Mouse (Mus musculus): Measurements from ENCODE around the gene Slc6a12. TPM values are rescaled to one million over a fixed set of nuclear protein-coding genes. Genes with fewer than 3 reads are reported as not detected.
"Not testable (repeated sequence)": the region's sequence is repeated elsewhere in the genome, so short reads cannot be mapped to it uniquely, and the experiment has no call there.

The Slc6a12 gene
- polyA plus RNA-seq, 1 experiment from 2014 or later = 0.44 TPM

DNA sequence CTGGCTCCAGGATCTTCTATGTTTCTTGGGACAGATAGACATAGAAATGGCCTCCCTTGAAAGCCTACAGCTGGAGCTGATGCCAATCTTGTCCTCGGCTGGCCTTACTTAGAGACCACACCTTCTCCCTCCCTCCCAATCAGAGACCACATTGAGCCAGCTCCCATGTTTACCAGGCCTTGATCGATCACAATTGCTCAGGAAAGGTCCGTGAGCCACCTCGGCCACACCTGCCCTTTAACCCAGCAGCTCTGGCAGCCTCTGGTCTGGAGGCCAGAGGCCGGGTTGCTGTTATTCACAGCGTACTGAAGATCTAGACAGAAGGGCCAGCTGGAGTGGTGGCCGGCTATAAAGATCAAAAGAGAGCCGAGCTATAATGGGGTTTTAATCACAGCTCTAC lies 3.6 kb downstream of the Slc6a12 start:
- Histone ChIP-seq H3K4me1 (peaks cover 35% of the 10 kb centered on the region), H3K4me3 (replicated peaks) (no peak overlapping the region), H3K4me2 (no peak overlapping the region), H3K9me3 (replicated peaks) (no peaks in the 10 kb centered on the region), H3K9ac (no peak overlapping the region), H3K27me3 (peaks cover 4% of the 10 kb centered on the region; the same call in 1 of the 2 replicates), H3K27ac (no peak overlapping the region), H3K36me3 (no peaks in the 10 kb centered on the region)
- no peak for ATAC-seq (replicated peaks; ENCODE audit: low FRiP score)
- 17% methylated on average over 8 of the region's 8 CpGs for WGBS

GRCm38 (mm10) chr6:121352276-121352675 lies 9.4 kb downstream of the Slc6a12 start:
- ATAC-seq (replicated peaks; ENCODE audit: low FRiP score) = no peak
- no peaks in the 10 kb centered on the region for H3K27me3 ChIP-seq
- 32% methylated on average over 2 of the region's 2 CpGs for WGBS

GRCm38 (mm10) chr6:121356041-121356440 lies 13.2 kb downstream of the Slc6a12 start:
- Histone ChIP-seq H3K4me3 (replicated peaks) (no peak overlapping the region), H3K27me3 (no peaks in the 10 kb centered on the region), H3K9me3 (replicated peaks) (no peaks in the 10 kb centered on the region), H3K36me3 (no peaks in the 10 kb centered on the region), H3K4me2 (no peak overlapping the region), H3K27ac (no peak overlapping the region), H3K9ac (no peak overlapping the region), H3K4me1 (no peaks in the 10 kb centered on the region)
- WGBS = 75% methylated on average over 1 of the region's 1 CpGs
- ATAC-seq (replicated peaks; ENCODE audit: low FRiP score) = no peak

More at GRCm38 (mm10) chr6:121352276-121352675, 9.4 kb downstream of the Slc6a12 start:
- no peaks in the 10 kb centered on the region for H3K9me3 ChIP-seq (replicated peaks)
- no peaks in the 10 kb centered on the region for H3K36me3 ChIP-seq
- no peak overlapping the region for H3K4me3 ChIP-seq (replicated peaks)
- no peaks in the 10 kb centered on the region for H3K4me1 ChIP-seq
- no peak overlapping the region for H3K9ac ChIP-seq
- H3K4me2 ChIP-seq = no peak overlapping the region
- no peak overlapping the region for H3K27ac ChIP-seq

DNA sequence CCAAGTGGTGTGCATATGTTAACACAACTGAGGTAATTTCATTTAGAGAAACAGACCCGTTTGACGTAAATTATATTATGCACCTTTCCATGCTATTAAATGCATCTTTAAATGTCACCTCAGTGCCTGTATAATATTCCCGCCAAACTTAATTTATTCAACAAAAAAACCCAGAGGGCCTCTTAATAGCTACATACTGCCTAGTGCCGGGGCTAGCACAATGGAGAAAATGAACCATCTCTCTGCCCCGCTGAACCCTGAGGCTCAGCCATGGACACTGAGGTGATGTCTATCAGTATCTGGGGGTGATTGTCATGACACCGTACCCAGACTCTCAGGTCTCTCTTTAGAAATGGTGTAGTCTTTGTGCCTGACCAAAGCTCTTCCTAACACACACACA lies 14.4 kb downstream of the Slc6a12 start:
- no peak overlapping the region for H3K27ac ChIP-seq
- H3K4me1 ChIP-seq = no peaks in the 10 kb centered on the region
- H3K27me3 ChIP-seq = no peaks in the 10 kb centered on the region
- H3K9me3 ChIP-seq (replicated peaks) = no peaks in the 10 kb centered on the region
- H3K36me3 ChIP-seq = no peaks in the 10 kb centered on the region
- no peak overlapping the region for H3K4me3 ChIP-seq (replicated peaks)
- WGBS = 88% methylated on average over 6 of the region's 6 CpGs
- no peak overlapping the region for H3K4me2 ChIP-seq
- no peak overlapping the region for H3K9ac ChIP-seq
- no peak for ATAC-seq (replicated peaks; ENCODE audit: low FRiP score)

DNA sequence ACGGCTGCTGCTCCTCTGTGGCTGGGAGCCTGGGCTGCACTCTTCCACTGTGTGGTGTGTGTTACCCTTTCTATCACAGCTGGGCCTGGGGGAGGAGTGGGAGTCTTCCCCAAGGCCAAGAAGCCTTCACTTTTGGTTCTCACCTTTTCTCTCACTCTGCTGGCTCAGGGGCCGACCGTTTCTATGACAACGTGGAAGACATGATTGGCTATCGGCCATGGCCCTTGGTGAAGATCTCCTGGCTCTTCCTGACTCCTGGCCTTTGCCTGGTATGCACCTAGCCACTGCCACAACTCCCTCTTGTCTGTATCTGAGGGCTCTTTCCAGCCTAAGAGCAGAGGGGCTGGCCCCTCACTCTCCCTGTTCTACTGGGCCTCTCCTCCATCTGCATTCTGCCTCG lies 20.2 kb downstream of the Slc6a12 start:
- 57% methylated on average over 6 of the region's 6 CpGs for WGBS
- Histone ChIP-seq H3K36me3 (no peaks in the 10 kb centered on the region), H3K27ac (no peak overlapping the region), H3K27me3 (no peaks in the 10 kb centered on the region), H3K9me3 (replicated peaks) (no peaks in the 10 kb centered on the region), H3K4me1 (no peaks in the 10 kb centered on the region), H3K9ac (no peak overlapping the region), H3K4me2 (no peak overlapping the region), H3K4me3 (replicated peaks) (no peak overlapping the region)
- ATAC-seq (replicated peaks; ENCODE audit: low FRiP score) = peak; percentile 44; the same call in 1 of the 2 replicates

DNA sequence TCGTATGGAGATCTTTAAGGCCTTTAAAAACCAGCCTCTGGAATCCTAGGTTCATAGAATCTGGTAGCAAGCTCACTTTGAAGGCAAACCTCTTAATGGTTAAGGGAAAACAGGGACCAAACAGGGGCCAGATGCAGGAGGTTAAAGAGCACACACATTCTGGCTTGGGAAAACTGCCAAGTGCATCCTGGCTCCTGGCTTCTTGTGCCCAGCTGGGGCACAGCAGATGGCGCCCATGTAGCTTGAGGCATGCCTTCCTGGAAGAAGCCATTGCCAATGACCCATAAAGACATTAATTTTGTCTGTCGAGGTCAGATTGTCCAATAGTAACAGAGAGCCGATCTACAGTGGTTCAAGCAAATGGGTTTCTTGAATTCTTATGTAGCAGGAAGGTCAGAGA lies 21.1 kb downstream of the Slc6a12 start:
- Histone ChIP-seq H3K27me3 (no peaks in the 10 kb centered on the region), H3K9me3 (replicated peaks) (no peaks in the 10 kb centered on the region), H3K4me1 (no peaks in the 10 kb centered on the region), H3K4me2 (no peak overlapping the region), H3K36me3 (no peaks in the 10 kb centered on the region), H3K4me3 (replicated peaks) (no peak overlapping the region), H3K9ac (no peak overlapping the region), H3K27ac (no peak overlapping the region)
- no peak for ATAC-seq (replicated peaks; ENCODE audit: low FRiP score)
- WGBS = 60% methylated on average over 4 of the region's 4 CpGs

DNA sequence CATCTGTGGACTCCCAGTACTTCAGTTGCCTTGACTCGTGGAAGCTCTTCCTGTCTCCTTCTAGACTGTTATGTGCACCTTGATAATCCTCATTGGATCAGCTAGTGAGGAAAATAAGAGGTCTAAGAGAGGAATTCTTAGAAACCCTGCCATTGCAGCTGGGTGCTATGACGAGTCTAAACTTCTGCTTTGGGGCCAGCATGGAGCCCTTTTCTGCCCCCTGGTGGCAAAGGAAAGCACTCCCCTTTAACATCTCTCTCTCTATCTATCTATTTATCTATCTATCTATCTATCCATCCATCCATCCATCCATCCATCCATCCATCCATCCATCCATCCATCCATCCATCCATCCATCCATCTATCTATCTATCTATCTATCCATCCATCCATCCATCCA lies 23.7 kb downstream of the Slc6a12 start:
- H3K4me2 ChIP-seq = not testable (repeated sequence)

DNA sequence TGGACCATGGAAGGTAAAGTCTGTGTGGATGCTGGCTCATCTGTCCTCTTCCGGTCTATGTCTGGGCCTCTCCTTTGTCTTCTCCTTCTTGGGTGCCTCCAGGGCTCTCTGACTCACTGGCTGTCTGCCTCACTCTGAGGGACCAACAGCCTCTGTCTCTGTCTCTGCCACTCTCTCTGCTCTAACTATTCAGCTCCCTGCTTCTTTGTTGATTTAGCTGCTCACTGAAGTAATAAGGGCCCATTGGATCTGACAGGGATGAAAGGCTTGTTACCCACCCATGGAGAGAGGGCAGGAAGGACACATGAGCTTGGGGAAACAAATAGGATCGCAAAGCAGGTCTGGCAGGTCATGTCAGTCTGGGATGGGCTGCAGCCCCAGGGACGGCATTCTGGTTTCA lies 24.2 kb downstream of the Slc6a12 start:
- Histone ChIP-seq H3K36me3 (no peaks in the 10 kb centered on the region), H3K9me3 (replicated peaks) (no peaks in the 10 kb centered on the region), H3K27me3 (no peaks in the 10 kb centered on the region), H3K4me1 (0 out of 2 replicates have a peak, but pooled peaks cover 4% of the 10 kb centered on the region), H3K27ac (no peak overlapping the region), H3K4me3 (replicated peaks) (no peak overlapping the region), H3K4me2 (no peak overlapping the region), H3K9ac (no peak overlapping the region)
- WGBS = 39% methylated on average over 3 of the region's 3 CpGs
- ATAC-seq (replicated peaks; ENCODE audit: low FRiP score) = peak; percentile 22; the same call in 1 of the 2 replicates

More for the DNA sequence above, 23.7 kb downstream of the Slc6a12 start:
- not testable (repeated sequence) for H3K9me3 ChIP-seq (replicated peaks); H3K27ac ChIP-seq; H3K36me3 ChIP-seq; H3K4me1 ChIP-seq; H3K4me3 ChIP-seq (replicated peaks); ATAC-seq (replicated peaks; ENCODE audit: low FRiP score); H3K9ac ChIP-seq; H3K27me3 ChIP-seq
- WGBS = 18% methylated on average over 2 of the region's 2 CpGs

- 54% methylated on average over 10 of the region's 10 CpGs for WGBS
- H3K4me2 ChIP-seq = no peak overlapping the region
- H3K27ac ChIP-seq = no peak overlapping the region
- no peaks in the 10 kb centered on the region for H3K9me3 ChIP-seq (replicated peaks)
- H3K4me3 ChIP-seq (replicated peaks) = no peak overlapping the region
- H3K4me1 ChIP-seq = 0 out of 2 replicates have a peak, but pooled peaks cover 4% of the 10 kb centered on the region
- no peaks in the 10 kb centered on the region for H3K36me3 ChIP-seq
- H3K9ac ChIP-seq = no peak overlapping the region
- peak; percentile 62; the same call in 1 of the 2 replicates for ATAC-seq (replicated peaks; ENCODE audit: low FRiP score)
- H3K27me3 ChIP-seq = no peaks in the 10 kb centered on the region
Measured at GRCm38 (mm10) chr6:121371197-121371980, 28.5 kb downstream of the Slc6a12 start.

- ATAC-seq (replicated peaks; ENCODE audit: low FRiP score) = no peak
- H3K9me3 ChIP-seq (replicated peaks) = no peaks in the 10 kb centered on the region
- WGBS = 72% methylated on average over 12 of the region's 12 CpGs
- H3K4me2 ChIP-seq = no peak overlapping the region
- H3K4me1 ChIP-seq = 0 out of 2 replicates have a peak, but pooled peaks cover 4% of the 10 kb centered on the region
- no peak overlapping the region for H3K27ac ChIP-seq
- H3K4me3 ChIP-seq (replicated peaks) = no peak overlapping the region
- no peaks in the 10 kb centered on the region for H3K36me3 ChIP-seq
- no peak overlapping the region for H3K9ac ChIP-seq
- H3K27me3 ChIP-seq = no peaks in the 10 kb centered on the region
Measured at GRCm38 (mm10) chr6:121376159-121376558, 33.3 kb downstream of the Slc6a12 start.

DNA sequence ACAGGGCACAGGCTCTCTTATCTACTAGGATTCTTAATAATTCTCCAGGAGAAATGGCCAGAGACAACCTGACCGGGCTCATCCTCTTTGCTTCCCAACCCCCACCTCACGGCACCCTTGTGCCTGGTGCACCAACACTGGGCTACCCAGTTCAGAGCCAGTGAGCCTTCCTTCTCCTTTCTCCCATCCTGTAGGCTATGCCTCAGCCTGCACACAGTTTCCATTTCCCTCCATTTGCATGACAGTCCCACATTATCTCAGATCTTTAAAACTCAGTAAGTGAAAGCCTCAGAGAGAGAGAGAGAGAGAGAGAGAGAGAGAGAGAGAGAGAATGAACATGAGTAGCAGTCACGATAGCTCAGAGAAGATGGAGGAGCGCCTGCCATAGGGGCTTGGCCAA lies 35.4 kb downstream of the Slc6a12 start:
- 53% methylated on average over 4 of the region's 4 CpGs for WGBS
- Histone ChIP-seq H3K4me1 (no peaks in the 10 kb centered on the region), H3K4me2 (no peak overlapping the region)

DNA sequence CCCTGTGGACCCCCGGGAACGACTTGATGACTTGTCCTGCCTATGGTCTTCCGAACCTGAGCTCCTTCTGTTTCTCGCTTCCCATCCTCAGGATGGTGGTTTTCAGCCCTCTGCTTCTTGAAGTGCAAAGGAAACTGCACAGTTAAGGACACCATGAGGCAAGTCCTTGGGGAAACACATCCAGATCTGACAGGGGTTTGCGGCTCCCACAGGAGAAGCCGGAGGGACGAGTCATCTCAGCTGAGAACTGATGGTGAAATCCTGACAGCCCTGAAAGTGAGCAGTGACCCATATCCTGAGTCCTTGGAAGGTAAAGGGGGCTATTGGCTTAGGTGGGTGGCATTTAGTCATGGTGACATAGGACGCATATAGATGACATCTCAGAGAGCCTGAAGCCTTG lies 37.7 kb downstream of the Slc6a12 start:
- H3K4me2 ChIP-seq = no peak overlapping the region
- H3K36me3 ChIP-seq = no peaks in the 10 kb centered on the region
- no peaks in the 10 kb centered on the region for H3K9me3 ChIP-seq (replicated peaks)
- H3K9ac ChIP-seq = no peak overlapping the region
- no peaks in the 10 kb centered on the region for H3K4me1 ChIP-seq
- no peaks in the 10 kb centered on the region; the same call in 1 of the 2 replicates for H3K27me3 ChIP-seq
- H3K27ac ChIP-seq = no peak overlapping the region
- no peak overlapping the region for H3K4me3 ChIP-seq (replicated peaks)
- ATAC-seq (replicated peaks; ENCODE audit: low FRiP score) = no peak
- WGBS = 70% methylated on average over 8 of the region's 8 CpGs

More for the DNA sequence above, 35.4 kb downstream of the Slc6a12 start:
- H3K27me3 ChIP-seq = no peaks in the 10 kb centered on the region
- no peak overlapping the region for H3K27ac ChIP-seq
- no peaks in the 10 kb centered on the region for H3K9me3 ChIP-seq (replicated peaks)
- no peak overlapping the region for H3K9ac ChIP-seq
- no peaks in the 10 kb centered on the region for H3K36me3 ChIP-seq
- no peak for ATAC-seq (replicated peaks; ENCODE audit: low FRiP score)
- no peak overlapping the region for H3K4me3 ChIP-seq (replicated peaks)

All from kidney, embryonic 15.5 days (tissue).